Comparison of ENCODE assay signal across 8 mouse cellular contexts in genomic region chr11:34181214-34182117, GRCm38 (mm10). TPM values are rescaled to one million over a fixed set of nuclear protein-coding genes. Genes with fewer than 3 reads are reported as not detected.
DNase-seq lines count a peak whose midpoint lies in the region; ATAC-seq lines count a peak whose summit lies in the region.

No protein-coding gene starts in this region.

- H3K27ac ChIP-seq in embryonic facial prominence, embryonic 12.5 days, result no peak overlapping the region
- H3K27ac ChIP-seq in heart, embryonic 15.5 days, result peak overlapping the region; percentile 60
- H3K27ac ChIP-seq in kidney, embryonic 15.5 days, result peak overlapping the region; percentile 68

- H3K9ac ChIP-seq in embryonic facial prominence, embryonic 12.5 days, result no peak overlapping the region
- H3K9ac ChIP-seq in heart, embryonic 15.5 days, result no peak overlapping the region
- H3K9ac ChIP-seq in kidney, embryonic 15.5 days, result no peak overlapping the region

- no peaks in the 10 kb centered on the region for H3K36me3 ChIP-seq in embryonic facial prominence, embryonic 12.5 days
- H3K36me3 ChIP-seq in heart, embryonic 15.5 days, result no peaks in the 10 kb centered on the region
- no peaks in the 10 kb centered on the region for H3K36me3 ChIP-seq in kidney, embryonic 15.5 days

- H3K4me2 ChIP-seq in embryonic facial prominence, embryonic 12.5 days (replicated peaks), result no peak overlapping the region
- H3K4me2 ChIP-seq in heart, embryonic 15.5 days, result peak overlapping the region; percentile 19; the same call in 1 of the 2 replicates
- H3K4me2 ChIP-seq in kidney, embryonic 15.5 days, result no peak overlapping the region

- H3K9me3 ChIP-seq in embryonic facial prominence, embryonic 12.5 days, result no peaks in the 10 kb centered on the region
- H3K9me3 ChIP-seq in heart, embryonic 15.5 days (replicated peaks), result no peaks in the 10 kb centered on the region
- H3K9me3 ChIP-seq in kidney, embryonic 15.5 days (replicated peaks), result no peaks in the 10 kb centered on the region

- 25% methylated on average over 8 of the region's 8 CpGs for WGBS in embryonic facial prominence, embryonic 12.5 days
- 18% methylated on average over 8 of the region's 8 CpGs for WGBS in heart, embryonic 15.5 days
- WGBS in kidney, embryonic 15.5 days, result 41% methylated on average over 8 of the region's 8 CpGs

- DNase-seq in cerebellum, adult 8-10 months, result peak; percentile 1
- DNase-seq in cerebellum, adult 11 months, result no peak
- DNase-seq in lung, adult 18-20 months, result peak; percentile 59 to 71
- DNase-seq in retina, embryonic 14.5 days (ENCODE audit: low spot score), result peak; percentile 53
- DNase-seq in spleen, postnatal 14 days (ENCODE audit: low spot score in 2 of 2), result no peak

- no peaks in the 10 kb centered on the region for H3K27me3 ChIP-seq in embryonic facial prominence, embryonic 12.5 days
- no peaks in the 10 kb centered on the region for H3K27me3 ChIP-seq in heart, embryonic 15.5 days
- H3K27me3 ChIP-seq in kidney, embryonic 15.5 days, result no peaks in the 10 kb centered on the region

- peak; percentile 52; the same call in 1 of the 2 replicates for ATAC-seq in embryonic facial prominence, embryonic 12.5 days (ENCODE audit: insufficient number of reproducible peaks, insufficient read depth, low FRiP score, low TSS enrichment)
- peak; percentile 84 for ATAC-seq in heart, embryonic 15.5 days (replicated peaks; ENCODE audit: insufficient number of reproducible peaks, insufficient read depth, low FRiP score, low read depth)
- ATAC-seq in kidney, embryonic 15.5 days (replicated peaks; ENCODE audit: low FRiP score), result peak; percentile 85

- H3K4me1 ChIP-seq in embryonic facial prominence, embryonic 12.5 days, result peaks cover 8% of the 10 kb centered on the region; the same call in 1 of the 2 replicates
- H3K4me1 ChIP-seq in heart, embryonic 15.5 days (replicated peaks), result peaks cover 14% of the 10 kb centered on the region
- peaks cover 22% of the 10 kb centered on the region for H3K4me1 ChIP-seq in kidney, embryonic 15.5 days

- no peak overlapping the region for H3K4me3 ChIP-seq in embryonic facial prominence, embryonic 12.5 days
- H3K4me3 ChIP-seq in heart, embryonic 15.5 days, result no peak overlapping the region
- no peak overlapping the region for H3K4me3 ChIP-seq in kidney, embryonic 15.5 days (replicated peaks)

RNA-seq across cellular contexts. Expression of gene Foxi1, which starts 26.4 kb away (rescaled TPM):
- 0.46 and 0.52 TPM in 2 replicates for polyA plus RNA-seq in embryonic facial prominence, embryonic 12.5 days (2016; fragmentation: Nextera tagmentation; extraction: Ambion mirVana)
- not detected in 2 replicates for polyA plus RNA-seq in heart, embryonic 15.5 days (2015; fragmentation: Nextera tagmentation; extraction: Ambion mirVana)
- 13.1 and 13.5 TPM in 2 replicates for polyA plus RNA-seq in kidney, embryonic 15.5 days (2015; fragmentation: Nextera tagmentation; extraction: Ambion mirVana)

Comparison
In these comparisons a context has a peak if more than half of its experiments do, and no peak if none do; other contexts are left out.
1. DNase-seq: peak in cerebellum, adult 8-10 months (single experiment), lung, adult 18-20 months (2 of 2) and retina, embryonic 14.5 days (single experiment); none in cerebellum, adult 11 months (single experiment) and spleen, postnatal 14 days (0 of 2).
2. Peak in every context shown above with its lines, with median percentiles within 50 percentile points of each other: ATAC-seq.